Mouse (Mus musculus): Measurements from ENCODE around the gene Actn2. TPM values are rescaled to one million over a fixed set of nuclear protein-coding genes. Genes with fewer than 3 reads are reported as not detected.

The Actn2 gene
- polyA plus RNA-seq, 1 experiment: 61.4 TPM

- TF ChIP-seq POLR2A (IDR thresholded peaks at IDR 0.05; ENCODE audit: borderline replicate concordance, extremely low read depth, low read depth, low read length): no peak
- TF ChIP-seq CTCF (IDR thresholded peaks at IDR 0.05; ENCODE audit: insufficient read depth, low read length): no peak
- DNase-seq: no peak
Measured at GRCm38 (mm10) chr13:12349197-12349824, 8.8 kb upstream of the Actn2 start.

DNA sequence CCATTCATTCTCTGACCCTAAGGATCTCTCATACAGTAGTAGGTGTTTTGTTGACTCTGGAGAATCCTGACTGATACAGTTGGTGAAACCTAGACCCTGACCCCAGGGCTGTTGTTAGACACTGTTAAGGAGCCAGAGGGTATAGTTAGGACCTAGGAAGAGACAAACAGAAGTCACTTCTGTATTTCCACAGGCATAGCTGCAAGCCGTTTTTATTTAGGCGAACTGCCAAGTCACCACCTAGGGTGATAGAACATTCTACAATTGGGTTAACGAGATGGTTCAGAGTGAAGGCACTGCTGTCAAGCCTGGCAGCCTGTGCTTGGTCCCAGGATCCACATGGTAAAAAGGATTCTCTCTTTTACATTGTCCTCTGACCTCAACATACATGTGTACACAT is 6.3 kb upstream of the Actn2 start:
- Histone ChIP-seq H3K4me1 (ENCODE audit: control insufficient read depth, insufficient read depth, low read length) (no peaks in the 10 kb centered on the region), H3K4me3 (replicated peaks; ENCODE audit: extremely low read depth, low read depth, low read length) (no peak overlapping the region)
- TF ChIP-seq POLR2A (IDR thresholded peaks at IDR 0.05; ENCODE audit: borderline replicate concordance, extremely low read depth, low read depth, low read length): no peak
- TF ChIP-seq CTCF (IDR thresholded peaks at IDR 0.05; ENCODE audit: insufficient read depth, low read length): no peak
- WGBS: 60% methylated on average over 3 of the region's 3 CpGs
- no peak for DNase-seq

More at GRCm38 (mm10) chr13:12349197-12349824, 8.8 kb upstream of the Actn2 start:
- 47% methylated on average over 13 of the region's 13 CpGs for WGBS
- no peaks in the 10 kb centered on the region for H3K4me1 ChIP-seq (ENCODE audit: control insufficient read depth, insufficient read depth, low read length)
- no peak overlapping the region for H3K4me3 ChIP-seq (replicated peaks; ENCODE audit: extremely low read depth, low read depth, low read length)

DNA sequence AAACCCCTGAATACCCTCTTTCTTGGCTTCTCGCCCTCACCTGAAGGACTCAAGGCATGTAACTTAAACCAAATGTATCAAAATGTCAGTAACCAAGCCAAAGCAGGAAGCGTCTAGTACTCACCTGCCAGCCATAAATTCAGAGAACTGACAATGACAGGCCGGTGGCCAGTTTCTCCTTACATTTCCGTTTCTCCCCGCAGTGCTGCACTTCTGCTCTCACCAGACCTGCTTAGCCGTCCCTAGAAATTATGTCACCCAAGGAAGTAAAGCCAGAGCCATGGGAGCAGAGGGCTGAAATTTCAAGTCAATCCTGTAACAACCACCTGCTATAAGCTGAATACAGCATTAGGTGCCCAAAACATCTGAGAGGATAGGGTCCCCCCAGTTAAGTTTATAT is 887 bp upstream of the Actn2 start:
- DNase-seq: no peak
- H3K4me1 ChIP-seq (ENCODE audit: control insufficient read depth, insufficient read depth, low read length): no peaks in the 10 kb centered on the region
- TF ChIP-seq POLR2A (IDR thresholded peaks at IDR 0.05; ENCODE audit: borderline replicate concordance, extremely low read depth, low read depth, low read length) (no peak), CTCF (IDR thresholded peaks at IDR 0.05; ENCODE audit: insufficient read depth, low read length) (no peak)
- 25% methylated on average over 6 of the region's 6 CpGs for WGBS
- no peak overlapping the region for H3K4me3 ChIP-seq (replicated peaks; ENCODE audit: extremely low read depth, low read depth, low read length)

- TF ChIP-seq POLR2A (IDR thresholded peaks at IDR 0.05; ENCODE audit: borderline replicate concordance, extremely low read depth, low read depth, low read length) (no peak), CTCF (IDR thresholded peaks at IDR 0.05; ENCODE audit: insufficient read depth, low read length) (no peak)
- H3K4me1 ChIP-seq (ENCODE audit: control insufficient read depth, insufficient read depth, low read length): no peaks in the 10 kb centered on the region
- no peak overlapping the region for H3K4me3 ChIP-seq (replicated peaks; ENCODE audit: extremely low read depth, low read depth, low read length)
- peak; percentile 8 for DNase-seq
Measured at GRCm38 (mm10) chr13:12339446-12339845, 1.1 kb downstream of the Actn2 start.

- Histone ChIP-seq H3K4me1 (ENCODE audit: control insufficient read depth, insufficient read depth, low read length) (no peaks in the 10 kb centered on the region), H3K4me3 (replicated peaks; ENCODE audit: extremely low read depth, low read depth, low read length) (no peak overlapping the region)
- no peak for DNase-seq
- 78% methylated on average over 7 of the region's 7 CpGs for WGBS
- TF ChIP-seq POLR2A (IDR thresholded peaks at IDR 0.05; ENCODE audit: borderline replicate concordance, extremely low read depth, low read depth, low read length) (no peak), CTCF (IDR thresholded peaks at IDR 0.05; ENCODE audit: insufficient read depth, low read length) (no peak)
Measured at GRCm38 (mm10) chr13:12337752-12338151, 2.8 kb downstream of the Actn2 start.

DNA sequence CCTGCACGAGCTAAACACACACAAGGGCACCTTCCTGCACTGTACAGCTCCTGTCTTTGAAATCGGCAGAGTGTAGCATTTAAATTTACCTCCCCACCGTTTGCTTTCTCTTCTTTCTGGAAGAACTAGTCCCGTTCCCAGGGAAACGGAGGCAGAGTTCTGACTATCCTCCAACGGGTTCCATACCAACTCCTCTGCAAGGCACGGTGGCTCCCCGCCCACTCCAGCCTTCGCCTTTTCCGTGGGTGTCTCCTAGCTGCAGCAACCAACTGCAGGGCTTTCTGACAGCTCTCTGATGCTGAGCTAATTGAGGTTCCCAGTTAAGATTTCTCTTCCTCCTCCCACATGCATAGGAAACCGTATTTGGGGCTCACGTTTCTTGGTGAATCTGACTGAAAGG is 6.5 kb downstream of the Actn2 start:
- WGBS: 61% methylated on average over 12 of the region's 12 CpGs
- DNase-seq: no peak
- TF ChIP-seq POLR2A (IDR thresholded peaks at IDR 0.05; ENCODE audit: borderline replicate concordance, extremely low read depth, low read depth, low read length) (no peak), CTCF (IDR thresholded peaks at IDR 0.05; ENCODE audit: insufficient read depth, low read length) (no peak)
- Histone ChIP-seq H3K4me3 (replicated peaks; ENCODE audit: extremely low read depth, low read depth, low read length) (no peak overlapping the region), H3K4me1 (ENCODE audit: control insufficient read depth, insufficient read depth, low read length) (no peaks in the 10 kb centered on the region)

DNA sequence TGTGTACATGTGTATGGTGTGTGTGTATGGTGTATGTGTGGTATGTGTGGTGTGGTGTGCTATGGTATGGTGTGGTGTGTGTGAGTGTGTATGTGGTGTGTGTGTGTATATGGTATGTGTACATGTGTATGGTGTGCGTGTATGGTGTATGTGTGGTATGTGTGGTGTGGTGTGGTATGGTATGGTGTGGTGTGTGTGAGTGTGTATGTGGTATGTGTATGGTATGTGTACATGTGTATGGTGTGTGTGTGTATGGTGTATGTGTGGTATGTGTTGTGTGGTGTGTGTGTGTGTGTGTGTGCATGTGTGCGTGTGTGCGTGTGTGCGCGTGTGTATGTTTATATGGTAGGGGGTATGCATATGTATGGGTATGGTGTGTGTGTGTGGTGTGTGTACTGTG is 9.0 kb downstream of the Actn2 start:
- 96% methylated on average over 5 of the region's 5 CpGs for WGBS
- H3K4me3 ChIP-seq (replicated peaks; ENCODE audit: extremely low read depth, low read depth, low read length): no peak overlapping the region
- H3K4me1 ChIP-seq (ENCODE audit: control insufficient read depth, insufficient read depth, low read length): no peaks in the 10 kb centered on the region
- TF ChIP-seq POLR2A (IDR thresholded peaks at IDR 0.05; ENCODE audit: borderline replicate concordance, extremely low read depth, low read depth, low read length): no peak
- no peak for TF ChIP-seq CTCF (IDR thresholded peaks at IDR 0.05; ENCODE audit: insufficient read depth, low read length)
- no peak for DNase-seq

GRCm38 (mm10) chr13:12328392-12328791 is 12.2 kb downstream of the Actn2 start:
- DNase-seq: no peak
- H3K4me1 ChIP-seq (ENCODE audit: control insufficient read depth, insufficient read depth, low read length): no peaks in the 10 kb centered on the region
- WGBS: 78% methylated on average over 4 of the region's 4 CpGs
- no peak overlapping the region for H3K4me3 ChIP-seq (replicated peaks; ENCODE audit: extremely low read depth, low read depth, low read length)
- TF ChIP-seq POLR2A (IDR thresholded peaks at IDR 0.05; ENCODE audit: borderline replicate concordance, extremely low read depth, low read depth, low read length) (no peak), CTCF (IDR thresholded peaks at IDR 0.05; ENCODE audit: insufficient read depth, low read length) (no peak)

- Histone ChIP-seq H3K4me1 (ENCODE audit: control insufficient read depth, insufficient read depth, low read length) (no peaks in the 10 kb centered on the region), H3K4me3 (replicated peaks; ENCODE audit: extremely low read depth, low read depth, low read length) (no peak overlapping the region)
- no peak for DNase-seq
- WGBS: 96% methylated on average over 6 of the region's 6 CpGs
- no peak for TF ChIP-seq POLR2A (IDR thresholded peaks at IDR 0.05; ENCODE audit: borderline replicate concordance, extremely low read depth, low read depth, low read length)
- TF ChIP-seq CTCF (IDR thresholded peaks at IDR 0.05; ENCODE audit: insufficient read depth, low read length): no peak
Measured at GRCm38 (mm10) chr13:12327577-12327976, 13.0 kb downstream of the Actn2 start.

DNA sequence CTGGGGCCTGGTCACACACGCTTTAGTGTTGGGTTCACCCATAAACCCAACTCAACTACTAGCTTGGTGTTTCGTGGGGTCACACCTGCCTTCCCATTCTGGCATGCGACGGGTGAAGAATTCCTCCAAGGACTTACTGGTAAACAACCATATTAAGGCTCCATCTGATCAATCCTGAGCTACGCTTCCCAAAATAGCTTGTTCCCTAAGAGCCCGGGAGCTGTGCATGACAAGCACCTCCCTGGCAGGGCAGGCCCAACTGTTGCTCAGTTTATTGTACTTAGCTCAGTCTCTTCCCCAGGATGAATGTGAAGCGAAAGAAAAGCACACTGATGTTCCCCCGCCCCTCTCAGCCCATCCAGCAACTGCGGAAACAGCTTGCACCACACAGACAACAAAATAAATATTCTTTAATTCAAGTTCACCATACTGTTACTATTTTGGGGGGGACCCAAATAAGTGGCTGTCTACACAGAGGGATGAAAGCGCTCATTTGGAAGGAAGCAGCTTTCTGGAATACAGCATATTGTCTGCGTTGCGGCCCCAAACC is 17.4 kb downstream of the Actn2 start:
- no peak for TF ChIP-seq POLR2A (IDR thresholded peaks at IDR 0.05; ENCODE audit: borderline replicate concordance, extremely low read depth, low read depth, low read length)
- TF ChIP-seq CTCF (IDR thresholded peaks at IDR 0.05; ENCODE audit: insufficient read depth, low read length): no peak
- Histone ChIP-seq H3K4me3 (replicated peaks; ENCODE audit: extremely low read depth, low read depth, low read length) (no peak overlapping the region), H3K4me1 (ENCODE audit: control insufficient read depth, insufficient read depth, low read length) (no peaks in the 10 kb centered on the region)
- 81% methylated on average over 12 of the region's 12 CpGs for WGBS
- no peak for DNase-seq
